Mouse (Mus musculus) liver, embryonic 15.5 days (tissue): ENCODE measurements around the gene Gpld1. TPM values are rescaled to one million over a fixed set of nuclear protein-coding genes. Genes with fewer than 3 reads are reported as not detected.

ENCODE experiments used
- ATAC-seq: fragments of 200-750 bp; cut with Nextera tagmentation; 2 replicates; pipeline ENCODE4 v1.8.0; 2017; ENCODE audit warnings: moderate number of reproducible peaks, mild to moderate bottlenecking, moderate library complexity; ENCODE audit not compliant: insufficient read depth
- H3K27ac ChIP-seq: fragments of 300-500 bp; sonication (generic); replicated peaks from 2 replicates; pipeline ENCODE4 v1.5.1; 2015; ENCODE audit warnings: mild to moderate bottlenecking, inconsistent platforms
- H3K27me3 ChIP-seq: fragments of 300-500 bp; sonication (generic); 2 replicates; pipeline ENCODE4 v1.6.1; 2015; ENCODE audit warnings: mild to moderate bottlenecking, inconsistent platforms
- H3K36me3 ChIP-seq: fragments of 300-500 bp; sonication (generic); replicated peaks from 2 replicates; pipeline ENCODE4 v1.6.1; 2015; ENCODE audit warnings: moderate library complexity, mild to moderate bottlenecking, inconsistent platforms
- H3K4me1 ChIP-seq: fragments of 300-500 bp; sonication (generic); replicated peaks from 2 replicates; pipeline ENCODE4 v1.6.1; 2015; ENCODE audit warnings: inconsistent platforms
- H3K4me2 ChIP-seq: fragments of 300-500 bp; sonication (generic); 2 replicates; pipeline ENCODE4 v1.6.1; 2015; ENCODE audit warnings: moderate library complexity, mild to moderate bottlenecking, inconsistent platforms
- H3K4me3 ChIP-seq: fragments of 300-500 bp; sonication (generic); replicated peaks from 2 replicates; pipeline ENCODE4 v1.5.1; 2015; ENCODE audit warnings: mild to moderate bottlenecking, inconsistent platforms
- H3K9ac ChIP-seq: fragments of 300-500 bp; sonication (generic); 2 replicates; pipeline ENCODE4 v1.6.1; 2015; ENCODE audit warnings: moderate library complexity, mild to moderate bottlenecking, inconsistent platforms
- H3K9me3 ChIP-seq: fragments of 300-500 bp; sonication (generic); replicated peaks from 2 replicates; pipeline ENCODE4 v1.6.1; 2016; ENCODE audit warnings: inconsistent platforms
- WGBS: fragments of 180-500 bp; shearing (Covaris S2); methylation state at CpG from one replicate; pipeline ENCODE4 v1.1.7; 2015; ENCODE audit warnings: mixed read lengths; ENCODE audit not compliant: insufficient replicate concordance; 5-methylcytosine and 5-hydroxymethylcytosine counted together
- polyA plus RNA-seq: library from polyadenylated mRNA; unstranded; fragments of >200 nt; fragmentation: Nextera tagmentation; extraction: Ambion mirVana; gene quantifications from 2 replicates; pipeline ENCODE4 v1.2.1, GENCODE M21; 2015

Gene Gpld1
- 11.7 and 17.2 TPM in 2 replicates for polyA plus RNA-seq

GRCm38 (mm10) chr13:24942512-24943282, at the start of gene Gpld1:
TSS of gene Gpld1 (plus strand) at chr13:24943152.
- Histone ChIP-seq H3K36me3 (no peaks in the 10 kb centered on the region), H3K4me2 (peak within 1 kb of the TSS; percentile 27), H3K27ac (peak within 1 kb of the TSS; percentile 45; the same call in 1 of the 2 replicates), H3K4me1 (peaks cover 10% of the 10 kb centered on the region; the same call in 1 of the 2 replicates), H3K27me3 (peaks cover 32% of the 10 kb centered on the region), H3K9ac (no peak within 1 kb of the TSS), H3K9me3 (no peaks in the 10 kb centered on the region), H3K4me3 (peak within 1 kb of the TSS; percentile 32)
- WGBS = 44% methylated on average over 17 of the region's 17 CpGs
- peak; percentile 38 for ATAC-seq

GRCm38 (mm10) chr13:24893880-24894279, 49.1 kb upstream of the Gpld1 start:
- no peak overlapping the region for H3K4me3 ChIP-seq
- H3K27me3 ChIP-seq = no peaks in the 10 kb centered on the region
- H3K9me3 ChIP-seq = no peaks in the 10 kb centered on the region
- ATAC-seq = no peak
- no peak overlapping the region for H3K9ac ChIP-seq
- no peak overlapping the region for H3K4me2 ChIP-seq
- 48% methylated on average over 2 of the region's 2 CpGs for WGBS
- no peaks in the 10 kb centered on the region for H3K4me1 ChIP-seq
- H3K36me3 ChIP-seq = no peaks in the 10 kb centered on the region
- no peak overlapping the region for H3K27ac ChIP-seq

- ATAC-seq = no peak
- Histone ChIP-seq H3K36me3 (no peaks in the 10 kb centered on the region), H3K9me3 (no peaks in the 10 kb centered on the region), H3K27ac (no peak overlapping the region), H3K4me2 (no peak overlapping the region), H3K4me1 (no peaks in the 10 kb centered on the region), H3K9ac (no peak overlapping the region), H3K4me3 (no peak overlapping the region), H3K27me3 (no peaks in the 10 kb centered on the region)
- 66% methylated on average over 2 of the region's 2 CpGs for WGBS
Observed at GRCm38 (mm10) chr13:24901916-24902315, 41.0 kb upstream of the Gpld1 start.

- Histone ChIP-seq H3K9me3 (no peaks in the 10 kb centered on the region), H3K4me1 (no peaks in the 10 kb centered on the region), H3K27me3 (no peaks in the 10 kb centered on the region), H3K27ac (no peak overlapping the region), H3K4me3 (no peak overlapping the region), H3K9ac (no peak overlapping the region), H3K4me2 (no peak overlapping the region), H3K36me3 (no peaks in the 10 kb centered on the region)
- no peak for ATAC-seq
- WGBS = 48% methylated on average over 6 of the region's 6 CpGs
Observed at GRCm38 (mm10) chr13:24903412-24903811, 39.5 kb upstream of the Gpld1 start.

- WGBS = 68% methylated on average over 12 of the region's 12 CpGs
- no peak overlapping the region for H3K27ac ChIP-seq
- ATAC-seq = no peak
Observed at GRCm38 (mm10) chr13:24905422-24905821, 37.5 kb upstream of the Gpld1 start.

GRCm38 (mm10) chr13:24906831-24907570, 36.0 kb upstream of the Gpld1 start:
- 59% methylated on average over 11 of the region's 11 CpGs for whole genome bisulfite sequencing
- H3K4me2 ChIP-seq = no peak overlapping the region
- no peak overlapping the region for H3K4me3 ChIP-seq
- H3K27me3 ChIP-seq = no peaks in the 10 kb centered on the region
- no peaks in the 10 kb centered on the region for H3K36me3 ChIP-seq
- ATAC-seq = no peak
- H3K9me3 ChIP-seq = no peaks in the 10 kb centered on the region
- no peaks in the 10 kb centered on the region for H3K4me1 ChIP-seq
- no peak overlapping the region for H3K9ac ChIP-seq
- no peak overlapping the region for H3K27ac ChIP-seq

More at GRCm38 (mm10) chr13:24905422-24905821, 37.5 kb upstream of the Gpld1 start:
- no peaks in the 10 kb centered on the region for H3K27me3 ChIP-seq
- no peak overlapping the region for H3K9ac ChIP-seq
- no peaks in the 10 kb centered on the region for H3K4me1 ChIP-seq
- no peak overlapping the region for H3K4me2 ChIP-seq
- H3K4me3 ChIP-seq = no peak overlapping the region
- no peaks in the 10 kb centered on the region for H3K36me3 ChIP-seq
- no peaks in the 10 kb centered on the region for H3K9me3 ChIP-seq

- no peak overlapping the region for H3K9ac ChIP-seq
- no peaks in the 10 kb centered on the region for H3K9me3 ChIP-seq
- no peaks in the 10 kb centered on the region for H3K4me1 ChIP-seq
- WGBS = 70% methylated on average over 1 of the region's 1 CpGs
- H3K36me3 ChIP-seq = no peaks in the 10 kb centered on the region
- no peak for ATAC-seq
- H3K4me3 ChIP-seq = no peak overlapping the region
- H3K27ac ChIP-seq = no peak overlapping the region
- no peaks in the 10 kb centered on the region for H3K27me3 ChIP-seq
- no peak overlapping the region for H3K4me2 ChIP-seq
Observed at GRCm38 (mm10) chr13:24909112-24909511, 33.8 kb upstream of the Gpld1 start.

GRCm38 (mm10) chr13:24913576-24913975, 29.4 kb upstream of the Gpld1 start:
- 0 out of 2 replicates have a peak, but pooled peaks cover 4% of the 10 kb centered on the region for H3K36me3 ChIP-seq
- ATAC-seq = no peak
- no peaks in the 10 kb centered on the region for H3K27me3 ChIP-seq
- H3K9me3 ChIP-seq = no peaks in the 10 kb centered on the region
- no peak overlapping the region for H3K27ac ChIP-seq
- H3K9ac ChIP-seq = no peak overlapping the region
- H3K4me1 ChIP-seq = no peaks in the 10 kb centered on the region
- no peak overlapping the region for H3K4me3 ChIP-seq
- H3K4me2 ChIP-seq = no peak overlapping the region
- WGBS = 79% methylated on average over 7 of the region's 7 CpGs

GRCm38 (mm10) chr13:24914915-24915314, 28.0 kb upstream of the Gpld1 start:
- Histone ChIP-seq H3K4me1 (no peaks in the 10 kb centered on the region), H3K4me3 (no peak overlapping the region), H3K9me3 (no peaks in the 10 kb centered on the region), H3K36me3 (0 out of 2 replicates have a peak, but pooled peaks cover 4% of the 10 kb centered on the region), H3K4me2 (no peak overlapping the region), H3K27me3 (no peaks in the 10 kb centered on the region), H3K9ac (no peak overlapping the region), H3K27ac (no peak overlapping the region)
- ATAC-seq = no peak
- WGBS = 72% methylated on average over 4 of the region's 4 CpGs

- no peak for ATAC-seq
- Histone ChIP-seq H3K27me3 (no peaks in the 10 kb centered on the region), H3K36me3 (0 out of 2 replicates have a peak, but pooled peaks cover 4% of the 10 kb centered on the region), H3K27ac (no peak overlapping the region), H3K9ac (no peak overlapping the region), H3K4me1 (no peaks in the 10 kb centered on the region), H3K9me3 (no peaks in the 10 kb centered on the region), H3K4me3 (no peak overlapping the region), H3K4me2 (no peak overlapping the region)
- WGBS = 66% methylated on average over 13 of the region's 13 CpGs
Observed at GRCm38 (mm10) chr13:24915831-24916230, 27.1 kb upstream of the Gpld1 start.

GRCm38 (mm10) chr13:24920333-24920977, 22.5 kb upstream of the Gpld1 start:
- H3K9ac ChIP-seq = no peak overlapping the region
- H3K9me3 ChIP-seq = no peaks in the 10 kb centered on the region
- H3K4me1 ChIP-seq = no peaks in the 10 kb centered on the region
- WGBS = 16% methylated on average over 5 of the region's 5 CpGs
- H3K4me3 ChIP-seq = no peak overlapping the region
- H3K36me3 ChIP-seq = 0 out of 2 replicates have a peak, but pooled peaks cover 9% of the 10 kb centered on the region
- no peak for ATAC-seq
- no peak overlapping the region for H3K4me2 ChIP-seq
- H3K27ac ChIP-seq = no peak overlapping the region
- H3K27me3 ChIP-seq = no peaks in the 10 kb centered on the region
